In genomic region chr13:112762548-112762947, GRCm38 (mm10) we compare ENCODE assay signal across 17 mouse cellular contexts. TPM values are rescaled to one million over a fixed set of nuclear protein-coding genes. Genes with fewer than 3 reads are reported as not detected.
A peak's percentile ranks its signal among the peaks of the same experiment; 100 is the strongest.
DNase-seq lines count a peak whose midpoint lies in the region; ATAC-seq and TF ChIP-seq lines count a peak whose summit lies in the region.
"Had no signal": no experiment of that assay in that cellular context is flagged by ENCODE, and none has a peak within 500 bp of the region (broad histone marks: within the 10 kb centered on the region; RNA-seq: fewer than 3 reads in every experiment).

No protein-coding gene starts in this region.

- no peaks in the 10 kb centered on the region for H3K27me3 ChIP-seq in heart, postnatal 0 days (ENCODE audit: control insufficient read depth, insufficient read depth, low read length)
- H3K27me3 ChIP-seq in liver, embryonic 13.5 days = 0 out of 2 replicates have a peak, but pooled peaks cover 3% of the 10 kb centered on the region
- H3K27me3 ChIP-seq in liver, embryonic 11.5 days (replicated peaks; ENCODE audit: control insufficient read depth, insufficient read depth, low read length) = no peaks in the 10 kb centered on the region
- H3K27me3 ChIP-seq in embryonic facial prominence, embryonic 14.5 days (replicated peaks; ENCODE audit: control insufficient read depth, insufficient read depth, low read length) = no peaks in the 10 kb centered on the region
- no peaks in the 10 kb centered on the region for H3K27me3 ChIP-seq in stomach, embryonic 15.5 days (replicated peaks)
- H3K27me3 ChIP-seq: hindbrain, embryonic 15.5 days; neural tube, embryonic 12.5 days had no signal

- no peak overlapping the region for H3K4me2 ChIP-seq in heart, postnatal 0 days (ENCODE audit: low read depth, low read length)
- no peak overlapping the region for H3K4me2 ChIP-seq in liver, embryonic 13.5 days
- H3K4me2 ChIP-seq in liver, embryonic 11.5 days = no peak overlapping the region
- no peak overlapping the region for H3K4me2 ChIP-seq in embryonic facial prominence, embryonic 14.5 days (ENCODE audit: low read depth, low read length)
- no peak overlapping the region for H3K4me2 ChIP-seq in stomach, embryonic 15.5 days
- H3K4me2 ChIP-seq: hindbrain, embryonic 15.5 days; neural tube, embryonic 12.5 days had no signal

- no peak for TF ChIP-seq CTCF in heart, postnatal 0 days (IDR thresholded peaks at IDR 0.05; ENCODE audit: low read depth)

- no peak for ATAC-seq in heart, postnatal 0 days (ENCODE audit: insufficient read depth, low read depth)
- no peak for ATAC-seq in liver, embryonic 13.5 days (ENCODE audit: low read depth)
- ATAC-seq in liver, embryonic 11.5 days (replicated peaks; ENCODE audit: low FRiP score) = no peak
- no peak for ATAC-seq in embryonic facial prominence, embryonic 14.5 days (ENCODE audit: low read depth)
- no peak for ATAC-seq in stomach, embryonic 15.5 days (ENCODE audit: insufficient read depth, low FRiP score, low read depth)
- ATAC-seq in inflammation-experienced regulatory T-cells, adult 6 months = no peak
- ATAC-seq: CD4-positive, CD25-positive, alpha-beta regulatory T cell, adult 4 months; forebrain, embryonic 16.5 days had no signal

- WGBS in heart, postnatal 0 days = 55% methylated on average over 4 of the region's 4 CpGs
- WGBS in liver, embryonic 13.5 days (ENCODE audit: insufficient replicate concordance) = 80% methylated on average over 4 of the region's 4 CpGs
- WGBS in liver, embryonic 11.5 days = 74% methylated on average over 4 of the region's 4 CpGs
- 26% methylated on average over 4 of the region's 4 CpGs for WGBS in embryonic facial prominence, embryonic 14.5 days
- WGBS in stomach, embryonic 15.5 days = 30% methylated on average over 4 of the region's 4 CpGs

- H3K9me3 ChIP-seq in heart, postnatal 0 days (replicated peaks; ENCODE audit: control insufficient read depth, low read length) = peaks cover 4% of the 10 kb centered on the region; the same call in 1 of the 2 replicates
- peaks cover 5% of the 10 kb centered on the region; the same call in 1 of the 2 replicates for H3K9me3 ChIP-seq in liver, embryonic 13.5 days (replicated peaks)
- H3K9me3 ChIP-seq in liver, embryonic 11.5 days (ENCODE audit: control insufficient read depth, low read length) = peaks cover 5% of the 10 kb centered on the region; the same call in 1 of the 2 replicates
- peaks cover 17% of the 10 kb centered on the region for H3K9me3 ChIP-seq in embryonic facial prominence, embryonic 14.5 days (ENCODE audit: control insufficient read depth, low read length)
- no peaks in the 10 kb centered on the region for H3K9me3 ChIP-seq in stomach, embryonic 15.5 days

- H3K4me3 ChIP-seq in heart, postnatal 0 days (ENCODE audit: low read depth, low read length) = no peak overlapping the region
- no peak overlapping the region for H3K4me3 ChIP-seq in liver, embryonic 13.5 days (replicated peaks)
- H3K4me3 ChIP-seq in liver, embryonic 11.5 days (ENCODE audit: low read depth, low read length) = no peak overlapping the region
- no peak overlapping the region for H3K4me3 ChIP-seq in embryonic facial prominence, embryonic 14.5 days (ENCODE audit: low read depth, low read length)
- H3K4me3 ChIP-seq in stomach, embryonic 15.5 days (replicated peaks) = no peak overlapping the region
- H3K4me3 ChIP-seq: hindbrain, embryonic 15.5 days; limb, embryonic 10.5 days; neural tube, embryonic 12.5 days had no signal

- H3K27ac ChIP-seq in heart, postnatal 0 days (ENCODE audit: low read depth) = peak overlapping the region; percentile 56
- H3K27ac ChIP-seq in liver, embryonic 13.5 days = peak overlapping the region; percentile 29; the same call in 1 of the 2 replicates
- H3K27ac ChIP-seq in liver, embryonic 11.5 days (ENCODE audit: low read depth, low read length) = no peak overlapping the region
- H3K27ac ChIP-seq in embryonic facial prominence, embryonic 14.5 days (replicated peaks; ENCODE audit: low read depth, low read length) = no peak overlapping the region
- peak overlapping the region; percentile 74 for H3K27ac ChIP-seq in stomach, embryonic 15.5 days
- H3K27ac ChIP-seq: hindbrain, embryonic 15.5 days; limb, embryonic 10.5 days; neural tube, embryonic 12.5 days had no signal

- intact Hi-C loops in heart, postnatal 25 days (cut with DNase I) = no loop called here

- no peak for DNase-seq in heart, postnatal 0 days (ENCODE audit: low spot score)
- no peak for DNase-seq in heart, postnatal 25 days (ENCODE audit: low spot score)
- DNase-seq in liver, embryonic 13.5 days = no peak
- DNase-seq in liver, embryonic 11.5 days (ENCODE audit: low spot score) = no peak
- DNase-seq in embryonic facial prominence, embryonic 14.5 days (ENCODE audit: low spot score) = peak; percentile 41
- DNase-seq: adrenal gland, postnatal 10 days; cerebellum, adult 2 months; gastrocnemius, postnatal 10 days; lung, adult 18-20 months; right cerebral cortex, postnatal 14 days had no signal

- H3K36me3 ChIP-seq in heart, postnatal 0 days (replicated peaks; ENCODE audit: control insufficient read depth, insufficient read depth, low read length) = no peaks in the 10 kb centered on the region
- no peaks in the 10 kb centered on the region for H3K36me3 ChIP-seq in liver, embryonic 13.5 days
- H3K36me3 ChIP-seq in liver, embryonic 11.5 days (ENCODE audit: control insufficient read depth, insufficient read depth, low read length) = no peaks in the 10 kb centered on the region
- H3K36me3 ChIP-seq in embryonic facial prominence, embryonic 14.5 days (ENCODE audit: control insufficient read depth, insufficient read depth, low read length) = no peaks in the 10 kb centered on the region
- no peaks in the 10 kb centered on the region for H3K36me3 ChIP-seq in stomach, embryonic 15.5 days
- H3K36me3 ChIP-seq: hindbrain, embryonic 15.5 days; limb, embryonic 10.5 days; neural tube, embryonic 12.5 days had no signal

- no peak for TF ChIP-seq EP300 in heart, postnatal 0 days (IDR thresholded peaks at IDR 0.05; ENCODE audit: low read depth)

- H3K4me1 ChIP-seq in heart, postnatal 0 days (ENCODE audit: control insufficient read depth, insufficient read depth) = peaks cover 44% of the 10 kb centered on the region
- peaks cover 36% of the 10 kb centered on the region for H3K4me1 ChIP-seq in liver, embryonic 13.5 days (replicated peaks)
- H3K4me1 ChIP-seq in liver, embryonic 11.5 days (replicated peaks; ENCODE audit: control insufficient read depth, insufficient read depth, low read length) = peaks cover 12% of the 10 kb centered on the region
- H3K4me1 ChIP-seq in embryonic facial prominence, embryonic 14.5 days (ENCODE audit: control insufficient read depth, insufficient read depth, low read length) = peaks cover 20% of the 10 kb centered on the region; the same call in 1 of the 2 replicates
- peaks cover 35% of the 10 kb centered on the region for H3K4me1 ChIP-seq in stomach, embryonic 15.5 days
- H3K4me1 ChIP-seq: neural tube, embryonic 12.5 days had no signal

- no peak overlapping the region for H3K9ac ChIP-seq in heart, postnatal 0 days (replicated peaks; ENCODE audit: low read depth, low read length)
- no peak overlapping the region for H3K9ac ChIP-seq in liver, embryonic 13.5 days
- H3K9ac ChIP-seq in liver, embryonic 11.5 days (ENCODE audit: low read depth, low read length) = no peak overlapping the region
- H3K9ac ChIP-seq in embryonic facial prominence, embryonic 14.5 days (ENCODE audit: low read depth, low read length) = no peak overlapping the region
- H3K9ac ChIP-seq in stomach, embryonic 15.5 days = no peak overlapping the region
- H3K9ac ChIP-seq: hindbrain, embryonic 15.5 days; neural tube, embryonic 12.5 days had no signal

RNA-seq across cellular contexts. Expression of gene Plpp1, which starts 38.0 kb away (rescaled TPM):
- 88.7 and 129 TPM in 2 replicates for total RNA-seq in heart, postnatal 0 days (2014; rRNA removed; ENCODE audit: low replicate concordance)
- 89.4 and 101 TPM in 2 replicates for polyA plus RNA-seq in heart, postnatal 0 days (2015; fragmentation: Nextera tagmentation; extraction: Ambion mirVana)
- total RNA-seq in heart, postnatal 25 days (2021) = 10 to 100 TPM; 59.4 to 63.6 TPM
- polyA plus RNA-seq in liver, embryonic 13.5 days (2015; fragmentation: Nextera tagmentation; extraction: Ambion mirVana) = 31.8 and 32.2 TPM in 2 replicates
- 27.4 and 29.1 TPM in 2 replicates for polyA plus RNA-seq in liver, embryonic 11.5 days (2014; fragmentation: Nextera tagmentation; extraction: Ambion mirVana)
- polyA plus RNA-seq in embryonic facial prominence, embryonic 14.5 days (2014; fragmentation: Nextera tagmentation; extraction: Ambion mirVana) = 60.5 and 64.6 TPM in 2 replicates
- 94.1 and 102 TPM in 2 replicates for polyA plus RNA-seq in stomach, embryonic 15.5 days (2015; fragmentation: Nextera tagmentation; extraction: Ambion mirVana)
- 1 to 10 TPM in 2 of 3 experiments, under 1 TPM in 1; 0.94 to 5.9 (median 1.2) TPM for polyA plus RNA-seq in inflammation-experienced regulatory T-cells, adult 6 months (2017; shearing (Covaris generic))

Comparison
In these comparisons a context has a peak if more than half of its experiments do, and no peak if none do; other contexts are left out.
1. H3K27ac ChIP-seq: peak in heart, postnatal 0 days (single experiment), liver, embryonic 13.5 days (single experiment) and stomach, embryonic 15.5 days (single experiment); none in liver, embryonic 11.5 days (single experiment) and embryonic facial prominence, embryonic 14.5 days (single experiment).